Mouse (Mus musculus) testis, adult 2 months (tissue): ENCODE measurements around the gene Hspb9. TPM values are rescaled to one million over a fixed set of nuclear protein-coding genes. Genes with fewer than 3 reads are reported as not detected.

Experiments used
- H3K27ac ChIP-seq: fragments of 200-500 bp; 2 replicates; pipeline ENCODE4 v1.5.1; 2012; ENCODE audit warnings: low read depth, low read length; ENCODE audit not compliant: control insufficient read depth, insufficient read depth
- H3K27me3 ChIP-seq: fragments of 200-500 bp; 2 replicates; pipeline ENCODE4 v1.6.1; 2012; ENCODE audit warnings: mild to moderate bottlenecking, low read length, moderate library complexity; ENCODE audit not compliant: control insufficient read depth, insufficient read depth
- H3K36me3 ChIP-seq: fragments of 200-500 bp; 2 replicates; pipeline ENCODE4 v1.6.1; 2012; ENCODE audit warnings: mild to moderate bottlenecking, low read length; ENCODE audit not compliant: control insufficient read depth, insufficient read depth
- H3K4me1 ChIP-seq: fragments of 200-500 bp; 2 replicates; pipeline ENCODE4 v1.6.1; 2012; ENCODE audit warnings: low read length; ENCODE audit not compliant: control insufficient read depth, insufficient read depth
- H3K4me3 ChIP-seq: fragments of 200-500 bp; 2 replicates; pipeline ENCODE4 v1.5.1; 2012; ENCODE audit warnings: low read depth, mild to moderate bottlenecking, low read length, moderate library complexity, mixed read lengths; ENCODE audit not compliant: control insufficient read depth
- CTCF ChIP-seq: fragments of 200-500 bp; IDR thresholded peaks from 2 replicates; pipeline ENCODE4 v1.5.1; 2012; ENCODE audit warnings: low read depth, mild to moderate bottlenecking, inconsistent platforms, low read length, moderate library complexity; ENCODE audit not compliant: control insufficient read depth, insufficient read depth, insufficient replicate concordance
- POLR2A ChIP-seq: fragments of 200-500 bp; IDR thresholded peaks from 2 replicates; pipeline ENCODE4 v1.6.1; 2012; ENCODE audit warnings: low read depth, mild to moderate bottlenecking, inconsistent platforms, low read length, moderate library complexity; ENCODE audit not compliant: control insufficient read depth
- polyA plus RNA-seq: library from polyadenylated mRNA; depleted of rRNA; stranded (reverse); fragments of >200 nt; gene quantifications from 2 replicates; pipeline ENCODE4 v1.2.3, GENCODE M21; 2012

Gene Hspb9
- polyA plus RNA-seq, 1 experiment = 1,420 TPM

DNA sequence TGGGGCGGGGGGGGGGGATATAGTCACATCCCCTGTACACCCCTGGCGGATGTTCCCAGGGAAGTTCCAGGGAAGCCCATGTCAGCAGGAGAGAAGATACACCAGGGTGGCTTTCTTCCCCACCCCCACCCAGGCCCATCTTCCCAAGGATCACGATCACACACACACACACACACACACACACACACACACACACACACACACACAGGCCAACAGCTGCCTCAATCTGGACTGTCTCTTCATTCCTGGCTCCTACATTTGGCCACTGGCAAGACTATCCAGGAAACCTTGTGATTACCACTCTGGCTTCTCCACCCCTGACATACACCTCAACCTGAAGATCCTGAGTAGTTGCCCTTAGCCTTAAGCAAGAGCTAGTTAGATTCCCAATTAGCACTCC, 28.3 kb upstream of the Hspb9 start:
- H3K27ac ChIP-seq = no peak overlapping the region
- H3K36me3 ChIP-seq = no peaks in the 10 kb centered on the region

DNA sequence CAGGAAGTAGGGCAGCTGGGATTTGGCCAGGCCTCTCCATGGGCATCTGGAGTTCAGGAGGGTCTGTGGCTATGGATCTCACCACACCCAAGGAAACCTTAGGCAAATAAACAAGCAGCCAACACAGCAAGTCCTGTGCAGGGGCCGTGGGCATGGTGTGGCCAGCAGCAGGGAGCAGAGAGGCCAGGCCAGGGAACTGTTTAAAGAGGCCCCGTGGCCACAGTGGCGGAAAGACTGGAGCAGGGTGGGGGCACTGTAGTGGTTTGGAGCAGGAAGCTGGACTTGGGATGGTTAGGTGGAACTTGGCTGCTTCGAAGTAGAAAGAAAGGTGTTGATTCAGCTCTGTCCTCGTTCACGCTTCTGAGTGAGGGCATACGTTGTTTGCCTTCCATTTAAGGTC, 26.4 kb upstream of the Hspb9 start:
- TF ChIP-seq POLR2A (no peak), CTCF (no peak)

More for the DNA sequence above, 28.3 kb upstream of the Hspb9 start:
- TF ChIP-seq CTCF (no peak), POLR2A (no peak)
- Histone ChIP-seq H3K27me3 (no peaks in the 10 kb centered on the region), H3K4me3 (no peak overlapping the region), H3K4me1 (no peaks in the 10 kb centered on the region)

DNA sequence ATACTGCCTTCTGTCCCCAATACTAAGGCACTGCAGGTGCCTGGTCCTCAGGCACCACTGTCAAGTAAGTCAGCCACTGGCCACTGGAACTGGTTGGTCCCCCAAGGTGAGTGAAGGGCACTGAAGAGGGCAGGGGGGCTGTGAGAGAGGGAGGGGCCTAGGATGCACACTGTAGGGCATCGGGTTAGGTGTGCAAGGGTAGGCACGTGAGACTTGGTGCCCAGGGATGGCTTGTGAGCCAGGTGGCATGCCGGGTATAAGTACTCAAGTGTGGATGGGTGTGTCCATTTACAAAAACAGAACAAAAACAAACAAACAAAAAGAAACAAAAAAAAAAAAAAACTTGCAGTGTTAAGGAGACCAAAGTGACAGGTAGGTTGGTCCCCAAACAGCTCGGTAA, 25.2 kb upstream of the Hspb9 start:
- Histone ChIP-seq H3K27ac (no peak overlapping the region), H3K36me3 (no peaks in the 10 kb centered on the region), H3K27me3 (peaks cover 6% of the 10 kb centered on the region), H3K4me1 (peaks cover 8% of the 10 kb centered on the region), H3K4me3 (no peak overlapping the region)
- TF ChIP-seq POLR2A = no peak

More for the DNA sequence above, 26.4 kb upstream of the Hspb9 start:
- H3K4me3 ChIP-seq = no peak overlapping the region
- H3K27me3 ChIP-seq = peaks cover 6% of the 10 kb centered on the region
- H3K27ac ChIP-seq = no peak overlapping the region
- no peaks in the 10 kb centered on the region for H3K36me3 ChIP-seq
- peaks cover 6% of the 10 kb centered on the region for H3K4me1 ChIP-seq

GRCm38 (mm10) chr11:100690389-100690788, 23.3 kb upstream of the Hspb9 start:
- TF ChIP-seq POLR2A (no peak), CTCF (no peak)

DNA sequence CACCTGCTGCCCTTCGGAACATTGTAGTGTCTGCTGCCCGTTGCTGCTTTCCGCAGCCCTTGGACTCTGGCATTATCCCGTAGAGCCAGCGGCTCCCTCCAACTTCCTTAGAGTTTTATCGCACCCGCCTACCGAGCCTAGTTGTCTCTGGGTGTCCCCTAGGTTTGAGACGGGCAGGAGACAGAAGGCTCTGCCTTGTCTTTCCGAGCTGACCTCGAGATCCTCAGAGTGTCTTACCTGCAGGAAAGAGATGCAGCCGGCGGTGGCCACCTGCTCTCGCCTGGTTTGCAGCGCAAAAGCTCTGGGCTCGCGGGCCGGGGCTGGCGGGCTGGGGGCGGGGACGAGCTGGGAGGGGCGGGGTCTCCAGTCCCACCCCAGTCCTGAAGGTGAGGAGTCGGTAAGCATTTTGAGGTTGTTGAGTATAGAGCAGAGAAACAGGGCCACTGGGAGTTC, 21.5 kb upstream of the Hspb9 start, which contains the start of gene Zfp385c:
Zfp385c (minus strand) TSS at position 292 of the 453 bp plus-strand sequence.
- H3K4me3 ChIP-seq = 0 out of 2 replicates have a peak within 1 kb of the TSS, but pooled peaks have one; percentile 9
- TF ChIP-seq CTCF = no peak
- H3K27me3 ChIP-seq = peaks cover 6% of the 10 kb centered on the region
- H3K27ac ChIP-seq = no peak within 1 kb of the TSS
- H3K4me1 ChIP-seq = peaks cover 8% of the 10 kb centered on the region
- no peaks in the 10 kb centered on the region for H3K36me3 ChIP-seq

More at GRCm38 (mm10) chr11:100690389-100690788, 23.3 kb upstream of the Hspb9 start:
- Histone ChIP-seq H3K4me1 (peaks cover 8% of the 10 kb centered on the region), H3K36me3 (no peaks in the 10 kb centered on the region), H3K4me3 (no peak overlapping the region), H3K27ac (no peak overlapping the region), H3K27me3 (peaks cover 6% of the 10 kb centered on the region)

GRCm38 (mm10) chr11:100693154-100693553, 20.5 kb upstream of the Hspb9 start:
- TF ChIP-seq CTCF (no peak), POLR2A (no peak)
- H3K27ac ChIP-seq = no peak overlapping the region
- no peaks in the 10 kb centered on the region for H3K36me3 ChIP-seq
- H3K27me3 ChIP-seq = peaks cover 6% of the 10 kb centered on the region
- H3K4me1 ChIP-seq = peaks cover 8% of the 10 kb centered on the region
- no peak overlapping the region for H3K4me3 ChIP-seq

GRCm38 (mm10) chr11:100694926-100695325, 18.7 kb upstream of the Hspb9 start:
- peak; percentile 95 for TF ChIP-seq CTCF
- no peak for TF ChIP-seq POLR2A

GRCm38 (mm10) chr11:100697921-100698320, 15.7 kb upstream of the Hspb9 start:
- H3K4me1 ChIP-seq = peaks cover 9% of the 10 kb centered on the region
- TF ChIP-seq CTCF = no peak
- no peak for TF ChIP-seq POLR2A
- no peaks in the 10 kb centered on the region for H3K36me3 ChIP-seq
- H3K27me3 ChIP-seq = no peaks in the 10 kb centered on the region
- no peak overlapping the region for H3K4me3 ChIP-seq
- no peak overlapping the region for H3K27ac ChIP-seq

More at GRCm38 (mm10) chr11:100694926-100695325, 18.7 kb upstream of the Hspb9 start:
- Histone ChIP-seq H3K4me3 (no peak overlapping the region), H3K36me3 (no peaks in the 10 kb centered on the region), H3K27me3 (peaks cover 6% of the 10 kb centered on the region), H3K4me1 (peaks cover 8% of the 10 kb centered on the region), H3K27ac (no peak overlapping the region)
